Mouse (Mus musculus) c-Kit-positive CD71-negative TER-119-negative erythroid progenitor cells, embryonic 14.5 days (primary cell): ENCODE results near the gene Il1r1.

Experiments
- DNase-seq: peaks from one replicate; pipeline ENCODE4 v3.0.0-alpha.2; 2013; ENCODE audit warnings: low read depth

Gene Il1r1

GRCm38 (mm10) chr1:40322543-40322942 lies 97.7 kb downstream of the Il1r1 start:
- no peak for DNase-seq

- DNase-seq: no peak
Observed at GRCm38 (mm10) chr1:40324457-40324856, 99.6 kb downstream of the Il1r1 start, which contains the start of gene Il1rl2. Gene Il1rl2, plus strand, starts transcription at chr1:40324610.

GRCm38 (mm10) chr1:40324955-40325702 lies 100.2 kb downstream of the Il1r1 start:
- no peak for DNase-seq

GRCm38 (mm10) chr1:40325711-40326327 lies 100.9 kb downstream of the Il1r1 start:
- DNase-seq: no peak

DNA sequence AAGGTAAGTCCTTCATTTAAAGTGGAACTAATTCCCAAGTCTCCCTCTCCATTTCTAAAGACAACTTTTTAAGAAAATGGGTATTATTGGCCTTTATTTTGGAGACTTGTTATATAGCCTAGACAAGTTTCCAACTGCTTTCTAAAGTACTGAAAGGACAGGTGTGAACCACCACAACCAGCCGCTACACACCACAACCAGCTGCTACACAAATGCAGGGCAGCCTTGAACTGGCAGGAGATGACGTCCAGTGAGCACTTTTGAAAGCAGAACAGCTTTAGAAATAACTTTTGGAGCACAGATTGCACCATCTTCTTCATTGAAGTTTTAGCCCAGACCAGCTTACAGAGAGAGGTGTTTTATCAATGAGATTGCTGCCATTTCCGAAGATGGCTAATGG lies 102.7 kb downstream of the Il1r1 start:
- DNase-seq: no peak

- no peak for DNase-seq
Observed at GRCm38 (mm10) chr1:40329526-40329925, 104.6 kb downstream of the Il1r1 start.

- DNase-seq: no peak
Observed at GRCm38 (mm10) chr1:40330181-40330580, 105.3 kb downstream of the Il1r1 start.

GRCm38 (mm10) chr1:40339346-40339745 lies 114.5 kb downstream of the Il1r1 start:
- DNase-seq: no peak

DNA sequence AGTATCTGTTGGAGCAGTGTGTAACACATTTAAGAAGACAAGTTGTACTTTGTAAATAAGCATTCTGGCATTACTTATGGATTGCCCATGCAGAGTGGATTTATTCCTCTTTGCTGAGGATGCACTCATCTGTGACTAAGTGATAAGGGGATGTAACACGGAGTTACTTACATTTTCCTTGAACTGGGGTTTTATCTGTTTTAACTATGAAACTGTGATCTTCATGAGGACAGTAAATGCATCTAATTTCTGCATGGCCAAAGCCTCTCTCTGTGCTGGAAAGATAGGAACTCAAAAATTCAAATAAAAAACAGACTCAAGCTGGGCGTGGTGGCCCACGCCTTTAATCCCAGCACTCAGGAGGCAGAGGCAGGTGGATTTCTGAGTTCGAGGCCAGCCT lies 115.2 kb downstream of the Il1r1 start:
- no peak for DNase-seq

DNA sequence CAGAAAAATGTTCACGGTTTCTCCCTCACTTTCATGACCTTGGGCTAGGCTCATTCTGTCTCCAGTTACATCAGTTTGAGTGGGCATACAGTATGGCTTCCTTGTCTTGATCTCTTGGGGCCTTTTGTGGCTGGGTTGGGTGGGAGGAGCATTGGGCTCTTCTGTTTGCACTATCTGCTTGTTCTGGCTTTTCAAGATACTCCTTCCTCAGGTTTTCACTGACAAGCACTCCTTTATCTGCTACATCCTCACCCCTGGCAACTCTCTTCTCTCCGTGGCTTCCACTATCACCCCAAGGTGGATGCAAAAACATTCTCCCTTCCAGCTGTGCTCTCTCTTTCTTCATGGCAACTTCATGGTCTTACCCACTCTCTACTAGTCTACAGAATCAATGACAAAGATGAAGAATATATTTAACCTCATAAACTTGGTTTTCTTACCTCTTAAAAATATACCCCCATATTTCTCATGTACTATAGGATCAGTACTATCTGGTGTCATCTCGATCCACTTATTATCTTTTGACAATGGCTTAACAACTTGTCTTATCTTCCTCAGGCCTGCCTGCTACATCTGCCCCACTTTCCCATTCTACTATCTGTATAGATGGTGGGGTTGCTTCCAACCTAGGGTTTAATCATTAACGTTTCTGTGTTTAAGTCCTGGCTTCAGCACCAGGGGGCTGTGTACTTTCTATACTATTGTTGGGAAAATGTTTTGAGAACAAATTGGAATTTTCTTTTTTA lies 127.5 kb downstream of the Il1r1 start:
- DNase-seq: no peak

DNA sequence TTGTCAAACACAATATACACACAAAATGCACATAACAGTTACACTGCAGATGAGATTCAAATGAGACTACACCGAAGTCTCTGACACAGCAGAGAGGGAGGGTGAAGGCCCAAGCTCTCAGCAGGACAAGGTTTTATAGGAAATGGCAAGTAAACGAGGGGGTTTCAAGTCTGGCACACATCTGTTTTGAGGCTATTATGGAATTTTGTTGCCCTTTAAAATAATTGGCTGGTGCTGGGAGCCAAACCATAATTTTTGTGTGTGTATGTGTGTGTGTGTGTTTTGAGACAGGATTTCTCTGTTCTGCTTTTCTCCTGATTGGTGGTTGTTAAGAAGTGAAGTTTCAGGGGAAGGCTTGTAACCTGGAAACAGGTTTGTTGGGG lies 128.0 kb downstream of the Il1r1 start:
- no peak for DNase-seq

GRCm38 (mm10) chr1:40354665-40355064 lies 129.8 kb downstream of the Il1r1 start:
- DNase-seq: no peak

GRCm38 (mm10) chr1:40355431-40355843 lies 130.6 kb downstream of the Il1r1 start:
- no peak for DNase-seq

GRCm38 (mm10) chr1:40355904-40356521 lies 131.1 kb downstream of the Il1r1 start:
- peak; percentile 39 for DNase-seq

DNA sequence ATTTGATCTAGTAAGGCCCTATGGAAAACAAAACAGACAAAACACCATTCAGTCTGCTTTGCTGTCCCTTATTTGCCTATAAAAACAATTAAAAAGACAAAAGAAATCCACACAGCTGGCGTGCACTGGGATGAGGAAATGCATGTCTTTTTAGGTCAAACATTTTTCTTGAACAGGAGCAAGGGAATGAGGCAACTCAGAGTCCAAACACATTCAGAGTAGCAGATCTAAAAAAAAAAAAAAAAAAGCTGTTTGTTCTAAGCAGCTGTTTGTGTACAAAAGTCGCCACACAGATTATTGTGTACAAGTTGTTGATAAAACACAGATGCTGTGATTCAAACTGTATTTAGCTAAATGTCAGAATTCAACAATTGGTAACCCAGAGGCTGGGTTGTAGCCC lies 133.0 kb downstream of the Il1r1 start:
- no peak for DNase-seq

GRCm38 (mm10) chr1:40358351-40358750 lies 133.5 kb downstream of the Il1r1 start:
- no peak for DNase-seq

DNA sequence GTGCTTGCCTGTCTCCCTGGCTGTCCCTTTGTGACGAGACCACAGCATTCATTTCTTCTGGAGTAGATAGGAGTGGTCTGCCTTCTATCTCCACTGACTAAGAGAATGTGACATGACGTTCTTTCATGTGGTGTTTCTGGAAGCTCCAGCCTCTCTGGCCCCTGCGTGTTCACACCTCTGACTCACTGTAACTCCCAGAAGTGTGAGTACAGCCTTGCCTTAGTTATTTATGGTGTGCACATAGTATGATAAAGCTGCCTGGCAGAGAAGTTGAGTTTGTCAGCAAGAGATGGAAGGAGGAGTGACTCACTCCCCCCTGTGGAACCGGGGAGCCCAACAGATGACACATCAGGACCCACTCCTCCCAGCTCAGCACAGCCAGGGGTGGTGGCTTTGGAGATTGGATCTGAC lies 133.9 kb downstream of the Il1r1 start:
- peak; percentile 45 for DNase-seq

DNA sequence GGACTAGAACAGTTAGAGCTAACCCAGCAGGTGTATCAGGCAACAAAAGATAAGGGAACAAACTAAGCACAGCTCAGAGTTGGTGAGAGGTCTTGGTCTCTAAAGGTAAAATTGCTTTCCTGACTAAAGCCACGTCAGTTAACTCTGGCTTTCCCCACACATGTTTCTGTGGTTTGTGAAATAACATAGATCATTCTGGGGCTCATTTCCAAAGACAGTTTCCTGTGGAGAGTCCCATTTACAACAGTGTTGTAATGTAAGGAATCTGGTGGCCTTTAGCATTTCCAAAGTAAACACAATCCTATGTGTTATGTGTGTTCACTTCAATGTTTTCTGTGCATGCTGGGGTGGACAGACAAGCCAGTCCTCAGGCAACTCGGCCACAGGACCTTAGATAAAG lies 134.9 kb downstream of the Il1r1 start:
- no peak for DNase-seq

DNA sequence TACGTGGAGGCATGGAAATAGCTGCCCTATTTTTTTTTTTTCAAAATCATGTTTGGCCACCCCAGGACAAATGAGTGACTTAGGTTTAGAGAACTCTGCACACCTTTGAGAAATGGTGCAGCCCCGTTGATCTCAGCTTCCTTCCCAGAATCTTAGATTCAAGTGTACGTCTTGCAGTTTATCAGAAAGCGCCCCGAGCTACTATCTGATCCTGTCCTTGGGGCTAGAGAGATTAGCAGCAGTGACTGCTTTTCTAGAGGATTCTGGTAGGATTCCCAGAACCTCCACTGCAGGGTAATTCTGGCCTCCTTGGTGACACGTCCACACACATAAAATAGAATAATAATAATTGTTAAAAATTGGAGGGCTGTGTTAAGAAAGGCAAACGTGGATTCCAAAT lies 136.1 kb downstream of the Il1r1 start:
- DNase-seq: no peak

- no peak for DNase-seq
Observed at GRCm38 (mm10) chr1:40361596-40361995, 136.7 kb downstream of the Il1r1 start.

GRCm38 (mm10) chr1:40362784-40363183 lies 137.9 kb downstream of the Il1r1 start:
- DNase-seq: no peak
